Mouse (Mus musculus): Measurements from ENCODE around the gene Xylt2.
"Not testable (repeated sequence)": the region's sequence is repeated elsewhere in the genome, so short reads cannot be mapped to it uniquely, and the experiment has no call there.

The Xylt2 gene

DNA sequence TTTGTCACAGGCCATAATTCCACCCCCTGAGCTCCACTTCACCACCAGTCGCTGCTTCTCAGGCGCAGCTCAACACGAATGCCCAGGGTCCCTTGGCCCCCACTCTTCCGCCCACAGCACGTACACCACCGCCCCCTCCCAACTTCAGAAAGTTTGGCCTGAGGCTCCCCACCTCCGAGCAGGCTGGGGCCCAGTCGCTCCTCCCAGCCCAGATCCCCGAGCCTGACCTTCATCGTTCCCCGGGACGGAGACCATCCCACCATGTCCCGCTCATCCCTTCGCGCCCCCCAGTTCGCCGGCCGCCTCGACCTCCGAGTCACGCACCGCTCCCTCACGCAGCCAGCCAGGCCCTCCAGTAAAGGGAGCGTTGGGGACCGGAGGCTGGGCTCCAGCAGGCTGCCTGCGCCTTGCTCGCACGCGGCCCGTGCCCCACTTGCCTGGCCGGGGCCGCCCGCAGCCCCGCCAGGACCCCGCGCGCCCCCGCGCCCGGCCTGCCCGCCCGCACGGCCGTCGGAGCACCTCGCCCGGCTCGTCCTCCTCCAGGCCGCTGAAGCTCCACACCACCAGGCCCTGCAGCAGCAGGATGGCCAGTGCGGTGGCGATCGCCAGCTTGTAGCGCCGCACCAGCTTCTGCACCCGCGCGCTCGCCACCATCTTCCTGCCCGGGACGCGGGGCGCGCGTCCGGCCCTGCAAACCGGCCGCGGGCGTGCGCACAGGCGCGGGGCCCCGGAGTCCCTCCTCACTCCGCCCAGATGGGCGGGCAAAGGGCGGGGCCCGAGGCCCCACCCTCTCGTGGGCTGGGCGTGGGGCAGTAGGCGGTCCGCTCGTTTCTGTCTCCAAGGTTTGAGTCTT, at the start of gene Xylt2:
Xylt2 (minus strand) TSS at position 762 of the 853 bp plus-strand sequence.
- DNase-seq = peak; percentile 90

DNA sequence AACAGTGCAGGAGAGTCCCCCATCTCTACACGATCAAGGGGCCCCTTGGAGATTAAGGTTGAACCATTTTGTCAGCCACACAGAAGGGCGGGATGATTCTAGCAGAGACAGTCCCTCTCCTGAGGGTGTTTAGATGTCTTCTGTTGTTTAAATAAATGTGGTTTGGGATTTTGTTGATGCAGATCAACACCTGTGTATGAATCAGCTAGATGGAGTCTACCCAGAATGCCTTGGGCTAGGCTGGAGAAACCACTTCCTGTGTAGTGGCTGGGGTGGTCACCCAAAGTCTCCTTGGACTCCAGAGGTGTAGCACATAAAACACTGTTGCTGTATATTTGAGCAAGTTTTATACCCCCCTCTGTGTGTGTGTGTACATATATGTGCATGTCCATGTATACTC, 41.9 kb upstream of the Xylt2 start:
- no peak for DNase-seq

DNA sequence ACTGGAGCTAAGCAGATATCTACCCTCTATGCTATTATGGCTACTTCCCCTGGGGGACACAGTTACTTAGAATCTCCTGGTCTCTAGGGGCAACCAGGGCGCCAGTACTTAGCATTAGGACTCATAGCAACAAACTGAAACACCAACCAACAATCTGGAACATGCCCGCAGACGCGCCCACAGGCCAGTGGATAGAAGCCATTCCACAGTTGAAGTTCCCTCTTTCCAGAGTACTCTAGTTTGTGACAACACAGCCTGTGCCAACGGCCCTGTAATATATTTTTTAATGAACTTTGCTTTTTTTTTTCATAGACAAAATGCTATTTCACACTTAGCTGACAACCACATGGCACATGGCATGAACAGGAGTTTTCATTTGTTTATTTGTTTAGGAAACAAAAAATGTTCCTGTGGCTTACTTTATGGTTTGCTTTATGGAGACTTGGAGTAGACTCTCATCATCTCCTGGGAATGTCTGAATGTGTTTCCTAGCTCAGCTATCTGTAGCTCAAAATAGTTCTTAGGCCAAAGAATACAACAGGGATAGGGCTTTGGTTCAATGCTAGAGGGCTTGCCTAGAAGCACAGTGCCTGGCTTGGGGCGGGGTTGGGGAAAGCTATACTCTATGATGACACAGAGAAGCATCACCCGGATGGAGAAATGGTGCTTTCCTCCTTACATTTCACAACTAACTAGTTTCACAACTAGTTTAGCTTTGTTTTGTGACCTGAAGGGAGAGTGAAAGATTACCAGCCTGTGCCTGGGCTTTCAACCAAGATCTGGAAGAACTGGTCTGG, 41.0 kb upstream of the Xylt2 start:
- DNase-seq = no peak

DNA sequence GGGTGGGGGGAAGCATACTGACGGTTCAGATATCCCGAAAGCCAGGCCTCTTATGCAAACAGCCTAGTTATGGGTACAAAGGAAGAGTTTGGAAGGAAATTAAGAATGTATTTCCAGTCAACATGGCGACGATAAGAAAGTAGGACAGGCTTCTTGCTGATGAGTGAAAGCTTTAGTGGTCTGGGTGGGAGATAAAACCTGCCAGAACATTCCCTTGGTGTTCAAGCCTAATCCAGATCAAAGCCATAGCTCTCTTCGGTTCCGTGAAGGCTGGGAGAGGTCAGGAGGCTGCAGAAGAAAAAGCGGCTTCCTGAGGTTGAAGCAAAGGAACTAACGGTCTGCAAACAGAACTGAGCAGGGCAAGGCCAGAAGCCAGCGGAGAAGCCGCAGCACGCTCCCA, 39.9 kb upstream of the Xylt2 start:
- no peak for DNase-seq

DNA sequence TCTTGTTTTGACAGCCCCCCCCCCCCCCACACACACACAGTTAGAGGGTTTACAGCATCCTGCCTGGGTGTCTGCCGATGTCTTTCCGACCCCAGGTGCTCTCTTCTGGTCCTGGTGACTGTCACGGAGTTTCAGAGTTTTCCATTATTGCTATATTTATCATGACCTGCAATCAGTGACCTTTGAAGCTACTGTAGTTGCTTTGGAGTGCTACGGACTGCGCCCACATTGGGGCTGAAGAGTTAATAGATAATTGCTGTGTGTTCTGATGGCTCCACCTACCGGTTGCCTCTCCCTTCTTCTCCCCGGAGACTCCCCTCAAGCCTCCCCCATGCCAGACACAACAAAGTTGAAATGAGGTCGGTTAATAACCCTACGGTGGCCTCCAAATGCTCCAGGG, 39.4 kb upstream of the Xylt2 start:
- DNase-seq = peak; percentile 13

DNA sequence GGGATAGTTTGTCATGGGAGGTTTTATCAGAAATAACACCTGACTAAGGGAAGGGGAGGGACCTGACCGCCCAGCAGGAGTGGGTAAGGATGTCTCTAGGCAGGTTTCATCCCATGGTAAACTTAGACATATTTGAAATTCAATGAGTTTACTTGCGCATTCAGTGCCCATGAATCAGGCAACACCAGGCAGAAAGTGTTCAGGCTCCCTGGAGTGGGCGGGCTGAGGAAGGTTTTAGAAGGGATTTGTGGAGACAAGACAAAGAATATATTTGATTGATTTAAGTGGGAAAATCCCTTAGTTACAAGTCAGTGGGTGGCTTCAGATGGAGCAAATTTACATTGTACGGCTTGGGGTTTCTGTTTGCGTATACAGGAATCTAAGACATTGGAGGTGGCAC, 38.3 kb upstream of the Xylt2 start:
- DNase-seq = no peak

DNA sequence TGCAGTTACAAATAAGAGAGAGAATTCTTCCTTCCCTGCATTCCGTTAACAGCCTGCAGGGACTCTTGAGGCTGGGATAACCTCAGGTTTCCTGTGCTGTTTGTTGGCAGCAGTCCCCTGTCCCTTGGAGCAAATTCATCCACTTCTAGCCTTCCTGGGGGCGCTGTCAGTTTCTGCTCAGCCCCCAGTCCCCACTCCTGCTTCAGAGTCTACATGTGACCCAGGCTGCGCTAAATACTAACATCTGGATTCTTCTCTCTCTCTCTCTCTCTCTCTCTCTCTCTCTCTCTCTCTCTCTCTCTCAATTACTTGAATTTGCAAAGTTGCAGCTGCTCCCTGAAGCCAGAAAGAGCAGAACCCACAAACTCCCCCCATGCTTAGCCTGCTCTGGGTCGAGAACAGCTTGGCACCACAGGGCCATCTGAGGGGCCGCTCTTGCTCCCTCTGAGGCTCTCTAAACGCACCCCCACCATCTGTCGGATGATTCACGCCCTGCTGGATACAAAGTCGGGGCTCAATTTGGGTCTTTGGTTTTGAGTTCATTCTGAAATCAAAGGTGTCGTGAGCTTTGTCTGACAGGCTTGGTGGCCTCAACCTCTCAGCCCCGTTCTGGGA, 36.0 kb upstream of the Xylt2 start:
- no peak for DNase-seq

DNA sequence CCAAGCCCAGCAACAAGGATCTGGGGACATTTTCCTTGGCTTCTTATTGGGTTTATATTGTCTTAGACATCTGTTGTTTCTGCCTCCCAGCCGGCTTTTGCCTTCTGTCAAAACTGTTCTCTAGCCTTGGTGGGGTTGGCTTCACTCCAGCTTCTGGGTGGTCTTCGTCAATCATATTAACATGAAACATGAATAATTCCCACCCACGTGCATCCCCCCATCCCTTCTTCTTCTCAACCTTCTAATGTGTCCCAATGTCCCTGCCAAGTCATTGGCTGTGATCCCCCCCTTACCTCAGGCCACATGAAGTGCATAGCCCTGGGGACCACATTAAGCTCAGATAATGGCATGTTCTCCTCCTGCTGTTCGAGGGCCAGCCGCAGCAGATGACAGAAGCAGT, 27.2 kb upstream of the Xylt2 start, which contains the start of gene Gm11541:
Gm11541 (minus strand) TSS at position 28 of the 400 bp plus-strand sequence.
- no peak for DNase-seq

DNA sequence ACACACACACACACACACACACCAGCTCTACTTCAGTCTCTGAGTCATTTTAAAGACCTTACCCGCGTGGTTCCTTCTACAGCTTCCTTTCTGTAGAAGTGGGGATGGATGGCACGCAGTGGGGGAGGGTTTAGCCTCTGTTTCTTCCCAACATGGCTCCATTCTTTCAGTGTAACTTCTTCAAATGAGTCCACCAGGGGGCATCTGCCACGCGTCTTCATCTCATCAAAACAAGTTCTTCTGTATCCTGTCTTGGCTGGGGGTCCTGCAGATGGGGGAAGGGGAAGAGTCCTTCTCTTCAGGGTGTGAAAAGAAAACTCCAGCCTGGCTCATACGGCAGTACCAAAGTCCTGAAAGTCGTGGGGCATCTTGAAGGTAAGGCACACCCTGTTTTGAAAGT, 26.7 kb upstream of the Xylt2 start:
- no peak for DNase-seq

DNA sequence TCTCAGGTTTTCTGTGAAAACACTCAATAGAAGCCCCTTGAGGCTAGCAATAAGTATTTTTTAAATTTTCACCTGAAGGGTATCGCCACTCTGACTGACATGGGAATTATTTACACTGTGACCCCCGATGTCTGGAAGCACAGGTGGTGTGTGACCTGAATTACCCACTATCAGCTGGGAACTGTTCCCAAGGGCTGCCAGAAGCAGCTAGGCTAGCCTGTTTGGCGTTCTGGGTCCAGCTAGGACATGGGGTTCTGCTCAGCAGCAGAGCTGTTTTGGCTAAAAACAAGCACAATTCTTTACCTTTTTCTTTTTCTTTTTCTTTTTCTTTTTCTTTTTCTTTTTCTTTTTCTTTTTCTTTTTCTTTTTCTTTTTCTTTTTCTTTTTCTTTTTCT, 24.9 kb upstream of the Xylt2 start:
- peak; percentile 10 for DNase-seq

DNA sequence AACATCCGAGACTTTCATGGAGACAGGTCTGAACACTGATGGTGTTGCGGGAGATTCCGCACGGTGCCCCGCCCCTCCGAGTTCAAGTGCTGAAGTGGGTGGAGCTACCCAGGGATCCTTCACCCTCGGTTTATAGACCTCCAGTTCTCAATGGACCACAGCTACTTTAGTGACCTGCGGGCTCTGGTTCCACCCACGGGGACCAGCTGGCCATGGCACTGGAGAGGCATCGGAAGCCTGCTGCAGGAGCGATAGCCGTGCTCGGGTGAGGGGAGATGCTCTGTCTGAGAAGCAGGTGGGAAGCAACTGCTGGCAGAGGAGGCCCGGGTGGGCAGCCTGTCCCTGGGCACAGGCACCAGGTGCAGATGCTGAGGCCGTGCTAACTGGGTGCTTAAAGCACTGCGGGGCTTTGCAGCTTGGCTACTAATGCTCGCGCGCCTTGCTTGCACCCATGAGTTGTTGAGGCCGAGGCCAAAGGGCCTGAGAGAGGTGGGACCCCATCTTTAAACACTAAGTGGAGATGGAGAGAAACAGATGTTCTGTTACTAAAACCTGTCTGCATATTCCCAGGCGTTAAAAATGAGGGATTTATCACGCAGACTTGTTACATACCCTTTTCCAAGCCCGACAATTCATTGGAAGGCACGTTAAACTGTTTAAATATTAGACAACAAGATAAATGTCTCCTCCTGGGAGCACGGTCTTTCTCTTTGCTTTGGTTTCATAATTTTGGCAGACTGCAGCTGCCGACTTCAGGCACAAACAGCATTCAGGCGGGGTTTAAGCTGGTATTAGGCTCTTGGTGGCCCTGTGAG, 24.3 kb upstream of the Xylt2 start:
- DNase-seq = peak; percentile 9

DNA sequence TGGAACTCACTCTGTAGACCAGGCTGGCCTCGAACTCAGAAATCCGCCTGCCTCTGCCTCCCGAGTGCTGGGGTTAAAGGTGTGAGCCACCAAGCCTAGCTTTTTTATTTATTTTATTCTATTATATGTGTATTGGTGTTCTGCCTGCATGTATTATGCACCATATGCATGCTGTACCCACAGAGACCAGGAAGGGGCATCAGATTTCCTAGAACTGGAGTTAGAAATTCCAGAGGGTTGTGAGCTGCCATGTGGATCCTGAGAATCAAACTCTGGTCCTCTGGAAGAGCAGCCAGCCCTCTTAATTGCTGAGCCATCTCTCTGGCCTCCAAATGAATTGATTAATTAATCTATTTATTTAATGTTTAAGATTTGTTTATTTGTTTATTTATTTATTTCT, 22.1 kb upstream of the Xylt2 start:
- no peak for DNase-seq

DNA sequence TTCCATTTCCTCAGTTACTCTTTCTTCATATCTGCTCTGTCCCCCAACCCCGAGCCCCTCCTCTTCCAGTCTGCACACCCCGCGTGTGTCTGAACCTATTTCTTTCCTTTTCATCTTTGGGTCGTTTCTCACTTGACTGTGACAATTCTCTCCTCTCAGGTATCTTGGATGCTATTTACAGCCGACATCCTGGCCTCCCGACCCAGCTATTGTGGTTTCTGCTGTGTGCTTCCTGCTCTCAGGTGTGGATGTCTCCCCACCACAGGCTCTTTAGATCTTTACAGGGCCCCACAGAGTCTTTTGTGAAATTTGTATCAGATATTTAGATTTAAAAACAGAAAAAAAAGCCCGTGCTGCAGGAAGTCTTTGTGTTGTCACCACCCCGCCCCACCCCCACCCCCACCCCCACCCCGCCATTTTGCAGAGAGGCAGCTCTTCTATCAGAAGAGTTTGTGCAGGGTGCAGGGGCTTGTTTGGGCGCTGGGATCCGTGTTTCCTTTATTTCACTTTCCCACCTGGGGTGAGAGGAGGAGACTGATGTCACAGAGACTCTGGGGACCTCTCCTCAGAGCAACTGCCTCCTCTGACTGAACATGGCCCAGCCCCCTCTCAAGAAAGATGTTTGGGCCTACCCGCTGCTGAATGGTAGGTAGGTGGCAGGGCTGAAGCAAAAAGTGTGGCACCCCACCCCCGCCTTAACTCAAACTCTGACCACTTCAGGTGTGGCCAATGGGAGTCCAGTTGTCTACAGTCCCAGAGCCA, 20.6 kb upstream of the Xylt2 start:
- DNase-seq = no peak

DNA sequence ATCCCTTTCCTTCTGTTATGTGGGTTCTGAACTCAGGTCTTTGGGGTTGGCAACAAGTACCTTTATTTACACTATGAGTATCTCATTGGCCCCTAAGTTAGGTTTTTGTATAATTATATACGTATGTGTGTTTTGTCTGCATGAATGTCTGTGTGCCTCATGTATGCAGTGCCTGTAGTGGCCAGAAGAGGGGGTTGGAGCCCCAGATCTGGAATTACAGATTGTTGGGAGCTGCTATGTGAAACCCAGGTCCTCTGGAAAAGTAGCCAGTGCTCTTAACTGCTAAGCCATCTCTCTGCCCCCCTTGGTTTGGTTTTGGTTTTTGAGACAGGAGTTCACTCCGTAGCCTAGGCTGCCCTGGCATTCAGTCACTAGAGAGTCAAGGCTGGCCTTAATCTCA, 19.8 kb upstream of the Xylt2 start:
- DNase-seq = no peak

DNA sequence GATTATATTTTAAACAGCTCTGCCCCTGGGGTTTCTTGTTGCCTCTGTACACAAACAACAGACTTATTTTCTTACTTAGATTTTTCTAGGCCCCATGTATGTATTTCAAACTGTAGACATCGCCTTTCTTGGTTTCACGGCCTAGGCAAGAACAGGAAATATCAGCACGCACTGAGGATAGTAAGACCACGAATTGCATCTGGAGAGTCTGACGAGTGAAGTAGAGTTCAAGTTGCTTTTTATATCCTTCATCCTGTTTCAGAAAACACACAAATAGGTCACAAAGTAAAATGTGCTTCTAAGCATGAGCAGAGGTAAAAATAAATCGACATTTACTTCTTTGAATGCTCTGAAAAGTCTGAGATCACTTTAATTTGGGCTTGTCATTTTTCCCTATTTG, 18.2 kb upstream of the Xylt2 start:
- DNase-seq = no peak

DNA sequence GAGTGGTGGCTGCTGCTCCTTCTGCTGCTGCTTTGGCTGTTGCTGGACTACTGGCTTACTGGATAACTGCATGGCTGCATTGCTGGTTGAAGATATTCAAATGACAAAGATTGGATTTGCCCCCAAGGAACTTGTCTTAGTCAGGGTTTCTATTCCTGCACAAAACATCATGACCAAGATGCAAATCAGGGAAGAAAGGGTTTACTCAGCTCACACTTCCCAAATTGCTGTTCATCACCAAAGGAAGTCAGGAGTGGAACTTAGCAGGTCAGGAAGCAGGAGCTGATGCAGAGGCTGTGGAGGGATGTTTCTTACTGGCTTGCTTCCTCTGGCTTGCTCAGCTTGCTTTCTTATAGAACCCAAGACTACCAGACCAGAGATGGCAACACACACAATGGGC, 15.2 kb upstream of the Xylt2 start:
- not testable (repeated sequence) for DNase-seq

DNA sequence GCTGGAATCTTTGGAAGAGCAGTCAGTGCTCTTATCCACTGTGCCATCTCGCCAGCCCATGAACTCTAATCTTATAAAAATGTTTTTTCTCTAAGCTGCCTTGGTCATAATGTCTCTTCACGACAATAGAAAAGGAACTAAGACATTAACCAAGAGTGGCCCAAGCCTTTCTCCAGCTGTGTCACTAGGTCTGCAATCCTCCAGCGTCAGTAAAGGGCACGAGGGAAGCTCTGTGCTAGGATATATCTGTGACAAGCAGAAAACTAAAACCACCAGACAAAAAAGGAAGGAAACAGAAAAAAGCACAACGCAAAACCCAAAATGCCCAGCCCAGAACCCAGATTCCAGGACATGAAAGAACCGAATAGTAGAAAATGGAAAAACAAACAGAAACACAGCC, 9.9 kb upstream of the Xylt2 start:
- DNase-seq = no peak

DNA sequence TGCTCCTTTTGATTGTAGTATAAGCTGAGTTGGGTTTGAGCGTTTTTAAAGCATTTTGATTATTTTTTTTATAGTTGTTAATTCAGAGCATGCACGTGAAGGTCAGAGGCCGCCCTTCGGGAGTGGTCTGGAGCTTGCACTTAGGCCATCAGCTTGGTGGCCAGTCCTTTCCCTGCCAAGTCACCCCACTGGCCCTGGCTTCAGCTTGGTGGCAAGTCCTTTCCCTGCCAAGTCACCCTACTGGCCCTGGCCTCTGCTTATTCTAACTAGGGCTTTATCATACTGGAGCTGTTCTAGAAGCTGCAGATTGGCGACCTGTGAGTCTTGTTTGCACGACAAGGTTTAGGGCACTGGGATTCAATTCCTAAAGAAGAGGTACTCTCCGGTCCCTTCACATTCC, 5.1 kb upstream of the Xylt2 start:
- no peak for DNase-seq

DNA sequence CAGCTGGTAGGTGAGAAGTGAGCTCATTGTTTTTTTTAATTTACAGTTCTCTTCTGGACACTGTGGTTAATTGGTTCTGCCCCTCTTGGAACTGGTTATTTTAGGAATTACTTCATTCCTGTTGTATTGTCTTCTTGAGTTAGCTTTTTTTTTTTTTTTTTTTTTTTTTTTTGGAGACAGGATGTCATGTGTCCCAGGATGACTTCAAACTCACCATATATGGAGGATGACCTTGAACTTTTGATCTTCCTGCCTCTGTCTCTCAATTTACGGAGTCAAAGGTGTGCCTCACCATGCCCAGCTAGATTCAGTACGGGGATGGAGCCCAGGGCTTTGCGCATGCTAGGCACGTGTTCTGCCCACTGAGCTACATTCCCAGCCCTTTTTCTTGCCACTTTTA, 4.3 kb upstream of the Xylt2 start:
- DNase-seq = no peak

DNA sequence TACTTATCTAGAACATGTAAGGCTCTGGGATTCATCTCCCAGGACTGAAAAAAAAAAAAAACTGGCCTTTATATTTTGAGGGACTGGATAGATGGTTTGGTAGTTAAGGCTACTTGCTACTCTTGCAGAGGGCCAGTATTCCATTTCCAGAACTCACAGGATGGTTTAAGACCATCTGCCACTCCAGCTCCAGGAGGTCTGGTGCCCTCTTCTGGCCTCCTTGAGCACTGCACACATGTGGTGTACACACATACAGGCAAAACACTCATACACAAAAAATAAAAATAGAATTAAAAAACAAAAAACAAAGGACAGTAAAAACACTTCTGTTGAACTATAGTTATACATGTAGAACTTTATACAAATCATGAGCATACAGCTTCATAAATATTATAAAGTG, 3.3 kb upstream of the Xylt2 start:
- no peak for DNase-seq

DNA sequence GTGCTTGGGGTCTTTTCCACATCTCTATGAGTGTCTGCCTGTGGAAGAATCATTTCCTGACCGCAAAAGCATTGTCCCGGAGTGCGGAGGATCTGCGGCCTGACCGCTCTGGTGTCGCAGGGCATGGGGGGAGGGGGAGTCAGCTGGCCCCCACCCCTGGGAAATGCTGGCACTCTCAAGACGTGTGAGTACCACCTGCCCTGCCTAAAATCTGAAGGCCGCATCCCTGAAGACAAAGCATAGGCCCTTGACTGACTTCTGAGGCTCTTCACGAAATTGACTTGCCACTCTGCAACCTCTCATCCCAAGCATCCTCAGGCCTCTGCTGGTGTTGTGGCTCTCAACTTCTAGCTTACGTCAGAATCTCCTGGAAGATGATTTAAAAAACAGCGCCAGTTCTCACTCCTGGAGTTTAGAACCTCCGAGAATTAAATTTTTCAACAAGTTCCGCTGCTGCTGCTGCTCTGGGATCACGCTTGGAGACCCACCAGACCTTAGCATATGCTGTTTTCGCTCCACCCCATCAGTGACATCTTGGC, 361 bp upstream of the Xylt2 start:
- no peak for DNase-seq

DNA sequence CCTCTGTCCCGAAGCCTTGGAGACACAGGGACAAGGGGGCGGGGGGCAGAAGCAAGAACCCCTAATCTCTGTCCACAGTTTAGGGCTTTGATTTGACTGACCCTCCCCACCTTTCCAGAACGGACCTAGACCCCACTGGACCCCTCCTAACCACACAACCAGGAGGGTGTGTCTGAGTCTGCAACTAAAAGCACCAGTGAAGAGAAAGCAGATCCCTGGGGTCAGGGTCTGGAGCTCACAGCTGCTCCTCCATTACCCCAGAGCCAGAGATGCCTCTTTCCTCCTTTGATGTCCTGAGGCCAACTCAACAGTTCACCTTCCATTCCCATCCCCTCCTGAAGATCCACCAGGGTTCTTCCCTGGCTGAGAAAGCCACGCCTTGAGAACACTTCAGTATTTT, 1.0 kb downstream of the Xylt2 start:
- DNase-seq = no peak

Data from cerebellum, adult 8-10 months (tissue).